20 mouse cellular contexts compared by ENCODE assay signal in genomic region chr15:80149517-80149916, GRCm38 (mm10). TPM values are rescaled to one million over a fixed set of nuclear protein-coding genes. Genes with fewer than 3 reads are reported as not detected.
DNase-seq lines count a peak whose midpoint lies in the region; ATAC-seq lines count a peak whose summit lies in the region.
"Had no signal": no experiment of that assay in that cellular context is flagged by ENCODE, and none has a peak within 500 bp of the region (broad histone marks: within the 10 kb centered on the region; RNA-seq: fewer than 3 reads in every experiment).

No protein-coding gene starts in this region.

- peaks cover 38% of the 10 kb centered on the region for H3K4me1 ChIP-seq in heart, embryonic 15.5 days (replicated peaks)
- peaks cover 15% of the 10 kb centered on the region for H3K4me1 ChIP-seq in heart, embryonic 11.5 days (ENCODE audit: control insufficient read depth, insufficient read depth, low read length)

- H3K36me3 ChIP-seq in heart, embryonic 15.5 days, result peaks cover 30% of the 10 kb centered on the region
- H3K36me3 ChIP-seq in heart, embryonic 11.5 days (ENCODE audit: control insufficient read depth, insufficient read depth, low read length), result peaks cover 20% of the 10 kb centered on the region

- H3K4me2 ChIP-seq in heart, embryonic 15.5 days, result no peak overlapping the region
- no peak overlapping the region for H3K4me2 ChIP-seq in heart, embryonic 11.5 days
- H3K4me2 ChIP-seq: neural tube, embryonic 15.5 days had no signal

- no peak for ATAC-seq in heart, embryonic 15.5 days (replicated peaks; ENCODE audit: insufficient number of reproducible peaks, insufficient read depth, low FRiP score, low read depth)
- no peak for ATAC-seq in heart, embryonic 11.5 days (replicated peaks; ENCODE audit: insufficient number of reproducible peaks, low FRiP score, low TSS enrichment)
- ATAC-seq: forebrain, embryonic 16.5 days; midbrain, embryonic 16.5 days had no signal

- H3K27me3 ChIP-seq in heart, embryonic 15.5 days, result no peaks in the 10 kb centered on the region
- no peaks in the 10 kb centered on the region for H3K27me3 ChIP-seq in heart, embryonic 11.5 days (ENCODE audit: control insufficient read depth, insufficient read depth, low read length)
- H3K27me3 ChIP-seq: neural tube, embryonic 15.5 days had no signal

- no peak overlapping the region for H3K4me3 ChIP-seq in heart, embryonic 15.5 days
- no peak overlapping the region for H3K4me3 ChIP-seq in heart, embryonic 11.5 days (ENCODE audit: low read depth, low read length)
- H3K4me3 ChIP-seq: forebrain, embryonic 10.5 days; layer of hippocampus, adult 2 months; myocyte; neural tube, embryonic 15.5 days had no signal

- H3K27ac ChIP-seq in heart, embryonic 15.5 days, result peak overlapping the region; percentile 3; the same call in 1 of the 2 replicates
- H3K27ac ChIP-seq in heart, embryonic 11.5 days (ENCODE audit: low read depth, low read length), result no peak overlapping the region
- H3K27ac ChIP-seq: forebrain, embryonic 10.5 days; layer of hippocampus, adult 2 months; macrophage; neural tube, embryonic 15.5 days had no signal

- 91% methylated on average over 7 of the region's 7 CpGs for WGBS in heart, embryonic 15.5 days
- WGBS in heart, embryonic 11.5 days (ENCODE audit: insufficient replicate concordance), result 89% methylated on average over 7 of the region's 7 CpGs

- peak; percentile 22 to 42 for DNase-seq in CD8-positive naive resting alpha-beta T cell, adult 2 months (ENCODE audit: low read depth in 2 of 2, low spot score in 2 of 2)
- DNase-seq in natural killer cell, adult 2 months (ENCODE audit: low spot score in 2 of 2), result peak; percentile 38 to 52
- peak; percentile 60 for DNase-seq in thymus, postnatal 25 days
- DNase-seq in embryo, embryonic 10 days (ENCODE audit: low spot score), result no peak
- no peak for DNase-seq in layer of hippocampus, adult 18-20 months (ENCODE audit: low spot score in 2 of 2)
- no peak for DNase-seq in kidney, adult 9 months
- DNase-seq: adrenal gland, postnatal 14 days; cerebellum, adult 9-11 months; kidney, adult 2 months; kidney, postnatal 14 days had no signal

- H3K9me3 ChIP-seq in heart, embryonic 15.5 days (replicated peaks), result no peaks in the 10 kb centered on the region
- no peaks in the 10 kb centered on the region for H3K9me3 ChIP-seq in heart, embryonic 11.5 days (replicated peaks; ENCODE audit: control insufficient read depth, low read length)
- H3K9me3 ChIP-seq: forebrain, embryonic 10.5 days; neural tube, embryonic 15.5 days had no signal

- H3K9ac ChIP-seq in heart, embryonic 15.5 days, result no peak overlapping the region
- H3K9ac ChIP-seq in heart, embryonic 11.5 days (ENCODE audit: low read depth, low read length), result no peak overlapping the region
- H3K9ac ChIP-seq: neural tube, embryonic 15.5 days had no signal

RNA-seq across cellular contexts. Expression of gene Tab1, which starts 16.6 kb away (rescaled TPM):
- 25.0 and 33.6 TPM in 2 replicates for polyA plus RNA-seq in heart, embryonic 15.5 days (2015; fragmentation: Nextera tagmentation; extraction: Ambion mirVana)
- polyA plus RNA-seq in heart, embryonic 11.5 days (2014; fragmentation: Nextera tagmentation; extraction: Ambion mirVana), result 18.8 and 25.1 TPM in 2 replicates
- total RNA-seq in layer of hippocampus, adult 18-20 months (2021), result 10 to 100 TPM; 21.2 to 23.4 TPM

RNA-seq across cellular contexts. Expression of gene Mgat3, which starts 24.0 kb away (rescaled TPM):
- polyA plus RNA-seq in heart, embryonic 15.5 days (2015; fragmentation: Nextera tagmentation; extraction: Ambion mirVana), result 0.93 and 2.5 TPM in 2 replicates
- polyA plus RNA-seq in heart, embryonic 11.5 days (2014; fragmentation: Nextera tagmentation; extraction: Ambion mirVana), result 1.8 and 2.1 TPM in 2 replicates
- total RNA-seq in layer of hippocampus, adult 18-20 months (2021), result 100 to 1,000 TPM; 114 to 118 TPM
- total RNA-seq: MEL had no signal

RNA-seq across cellular contexts. Expression of gene Rpl3, which starts 57.8 kb away (rescaled TPM):
- polyA plus RNA-seq in heart, embryonic 15.5 days (2015; fragmentation: Nextera tagmentation; extraction: Ambion mirVana), result 565 and 609 TPM in 2 replicates
- polyA plus RNA-seq in heart, embryonic 11.5 days (2014; fragmentation: Nextera tagmentation; extraction: Ambion mirVana), result 861 and 879 TPM in 2 replicates
- total RNA-seq in layer of hippocampus, adult 18-20 months (2021), result 100 to 1,000 TPM; 600 to 628 TPM

RNA-seq across cellular contexts. Expression of gene Syngr1, which starts 58.4 kb away (rescaled TPM):
- polyA plus RNA-seq in heart, embryonic 15.5 days (2015; fragmentation: Nextera tagmentation; extraction: Ambion mirVana), result 38.0 and 42.9 TPM in 2 replicates
- polyA plus RNA-seq in heart, embryonic 11.5 days (2014; fragmentation: Nextera tagmentation; extraction: Ambion mirVana), result 15.2 and 20.7 TPM in 2 replicates
- total RNA-seq in layer of hippocampus, adult 18-20 months (2021), result 100 to 1,000 TPM; 370 to 379 TPM

Comparison
In these comparisons a context has a peak if more than half of its experiments do, and no peak if none do; other contexts are left out.
1. DNase-seq: peak in CD8-positive naive resting alpha-beta T cell, adult 2 months (2 of 2), natural killer cell, adult 2 months (2 of 2) and thymus, postnatal 25 days (single experiment); none in embryo, embryonic 10 days (single experiment), layer of hippocampus, adult 18-20 months (0 of 2) and kidney, adult 9 months (single experiment).